ENCODE assay signal across 9 mouse cellular contexts in the genomic region with DNA sequence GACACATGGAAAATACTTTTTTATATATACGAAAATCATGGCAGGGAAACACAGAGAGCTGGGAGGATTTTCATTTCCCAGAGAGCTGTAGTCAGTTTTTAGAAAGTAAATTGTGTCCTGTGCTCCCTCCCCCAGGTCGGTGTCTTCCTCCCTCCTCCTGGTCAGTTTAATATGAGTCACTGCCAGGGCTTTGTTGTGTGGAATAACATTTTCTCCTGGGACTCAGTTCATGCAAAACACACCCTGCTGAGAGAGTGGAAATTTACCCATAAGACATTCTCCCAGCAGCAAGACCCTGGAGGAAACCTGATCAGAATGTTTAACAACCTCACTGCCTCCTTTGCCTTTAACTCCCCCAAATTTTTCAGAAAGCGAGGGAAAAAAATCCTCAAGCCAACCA.
DNase-seq lines count a peak whose midpoint lies in the region; TF ChIP-seq lines count a peak whose summit lies in the region.
"Had no signal": no experiment of that assay in that cellular context is flagged by ENCODE, and none has a peak within 500 bp of the region (broad histone marks: within the 10 kb centered on the region; RNA-seq: fewer than 3 reads in every experiment).

No protein-coding gene starts in this region.

- no peak overlapping the region for H3ac ChIP-seq in myocyte (ENCODE audit: control insufficient read depth, insufficient read length)

- no peaks in the 10 kb centered on the region for H3K79me2 ChIP-seq in myocyte (ENCODE audit: control insufficient read depth, insufficient read depth)

- no peak for TF ChIP-seq CTCF in embryonic fibroblast, embryonic 13.5 days (IDR thresholded peaks at IDR 0.05; ENCODE audit: borderline replicate concordance, insufficient read depth, low read length)

- H3K4me3 ChIP-seq in embryonic fibroblast, embryonic 13.5 days (ENCODE audit: insufficient read depth, low read length) = no peak overlapping the region
- H3K4me3 ChIP-seq in myocyte = no peak overlapping the region
- H3K4me3 ChIP-seq: heart, embryonic 15.5 days had no signal

- no peaks in the 10 kb centered on the region for H3K36me3 ChIP-seq in myocyte (ENCODE audit: control insufficient read depth, insufficient read depth)
- H3K36me3 ChIP-seq: heart, embryonic 15.5 days had no signal

- peak overlapping the region; percentile 72 for H3K4me2 ChIP-seq in myocyte (ENCODE audit: low read depth)
- H3K4me2 ChIP-seq: heart, embryonic 15.5 days had no signal

- H3K4me1 ChIP-seq in embryonic fibroblast, embryonic 13.5 days (ENCODE audit: control insufficient read depth, insufficient read depth, low read length) = no peaks in the 10 kb centered on the region; the same call in 1 of the 2 replicates
- H3K4me1 ChIP-seq: heart, embryonic 15.5 days had no signal

- intact Hi-C loops in left cerebral cortex, postnatal 4 days (cut with DNase I) = no loop called here
- intact Hi-C loops in left cerebral cortex, postnatal 36 days (cut with DNase I) = no loop called here

- H3K27ac ChIP-seq in embryonic fibroblast, embryonic 13.5 days (ENCODE audit: insufficient read depth, low read length) = peak overlapping the region; percentile 58; the same call in 1 of the 2 replicates
- H3K27ac ChIP-seq: heart, embryonic 15.5 days had no signal

- TF ChIP-seq POLR2A in embryonic fibroblast, embryonic 13.5 days (IDR thresholded peaks at IDR 0.05; ENCODE audit: low read depth, low read length) = no peak
- no peak for TF ChIP-seq POLR2A in myocyte (IDR thresholded peaks at IDR 0.05; ENCODE audit: insufficient read length, low read depth)

- DNase-seq in left cerebral cortex, postnatal 4 days = peak; percentile 2
- no peak for DNase-seq in left cerebral cortex, postnatal 36 days (ENCODE audit: low spot score in 2 of 2)
- peak; percentile 4 to 6 for DNase-seq in kidney, adult 8-10 months
- DNase-seq in gastrocnemius, postnatal 25 days = no peak
- no peak for DNase-seq in lung, postnatal 25 days (ENCODE audit: low spot score)
- DNase-seq in thymus, adult 18-20 months = no peak

- H3K27me3 ChIP-seq in myocyte (ENCODE audit: control insufficient read depth, insufficient read depth, insufficient read length) = no peaks in the 10 kb centered on the region
- H3K27me3 ChIP-seq: heart, embryonic 15.5 days had no signal

TF ChIP-seq in myocyte, 11 proteins besides CTCF, POLR2A, EP300 and RAD21:
- TF ChIP-seq TCF3 (IDR thresholded peaks at IDR 0.05; ENCODE audit: insufficient read length, low read depth) (no peak), MYOG (IDR thresholded peaks at IDR 0.05; ENCODE audit: control insufficient read depth in 1 of 3, insufficient read depth in 1 of 3, insufficient read length in 2 of 3, low read depth in 2 of 3) (no peak), POLR2AphosphoS2 (IDR thresholded peaks at IDR 0.05; ENCODE audit: insufficient read length, low read depth) (no peak)

Comparison
In these comparisons a context has a peak if more than half of its experiments do, and no peak if none do; other contexts are left out.
1. DNase-seq: peak in left cerebral cortex, postnatal 4 days (single experiment) and kidney, adult 8-10 months (2 of 2); none in left cerebral cortex, postnatal 36 days (0 of 2), gastrocnemius, postnatal 25 days (single experiment), lung, postnatal 25 days (single experiment) and thymus, adult 18-20 months (0 of 2).